ENCODE assay signal across 20 mouse cellular contexts in genomic region chr1:155058099-155059012, GRCm38 (mm10). TPM values are rescaled to one million over a fixed set of nuclear protein-coding genes. Genes with fewer than 3 reads are reported as not detected.
DNase-seq lines count a peak whose midpoint lies in the region; ATAC-seq and TF ChIP-seq lines count a peak whose summit lies in the region.
"Had no signal": no experiment of that assay in that cellular context is flagged by ENCODE, and none has a peak within 500 bp of the region (broad histone marks: within the 10 kb centered on the region; RNA-seq: fewer than 3 reads in every experiment).

No protein-coding gene starts in this region.

- H3K36me3 ChIP-seq in heart, embryonic 12.5 days, result no peaks in the 10 kb centered on the region
- no peaks in the 10 kb centered on the region for H3K36me3 ChIP-seq in kidney, postnatal 0 days (ENCODE audit: insufficient read depth, low read length)
- no peaks in the 10 kb centered on the region for H3K36me3 ChIP-seq in kidney, embryonic 15.5 days
- H3K36me3 ChIP-seq in CH12.LX (replicated peaks in 1 of 2; ENCODE audit: control insufficient read depth in 1 of 2, insufficient read depth in 1 of 2, low read length in 1 of 2), result no peaks in the 10 kb centered on the region
- H3K36me3 ChIP-seq: embryonic facial prominence, embryonic 12.5 days; G1E; limb, embryonic 12.5 days; neural tube, embryonic 13.5 days had no signal

- 0 out of 2 replicates have a peak, but pooled peaks cover 4% of the 10 kb centered on the region for H3K27me3 ChIP-seq in heart, embryonic 12.5 days (replicated peaks)
- no peaks in the 10 kb centered on the region for H3K27me3 ChIP-seq in kidney, postnatal 0 days (ENCODE audit: insufficient read depth, low read length)
- H3K27me3 ChIP-seq in kidney, embryonic 15.5 days, result 0 out of 2 replicates have a peak, but pooled peaks cover 3% of the 10 kb centered on the region
- no peaks in the 10 kb centered on the region for H3K27me3 ChIP-seq in CH12.LX (replicated peaks)
- H3K27me3 ChIP-seq: neural tube, embryonic 13.5 days had no signal

- no peak for TF ChIP-seq RAD21 in CH12.LX (IDR thresholded peaks at IDR 0.05; ENCODE audit: low read depth, low read length)

- peaks cover 55% of the 10 kb centered on the region for H3K4me1 ChIP-seq in heart, embryonic 12.5 days (replicated peaks)
- 0 out of 2 replicates have a peak, but pooled peaks cover 3% of the 10 kb centered on the region for H3K4me1 ChIP-seq in kidney, postnatal 0 days (replicated peaks; ENCODE audit: insufficient read depth, low read length)
- H3K4me1 ChIP-seq in kidney, embryonic 15.5 days, result peaks cover 44% of the 10 kb centered on the region
- peaks cover 63 to 91% of the 10 kb centered on the region in 2 experiments for H3K4me1 ChIP-seq in CH12.LX (ENCODE audit: control insufficient read depth in 1 of 2, insufficient read depth in 2 of 2)
- peaks cover 25% of the 10 kb centered on the region for H3K4me1 ChIP-seq in olfactory bulb, adult 2 months (ENCODE audit: control insufficient read depth, insufficient read depth, low read length)

- dilution Hi-C loops in CH12.LX (cut with MboI; ENCODE audit: extremely low pct_ligation_motif_present, extremely low pct_unique_long_range_greater_than_20kb, low sequenced_read_pairs), result no loop called here

- no peaks in the 10 kb centered on the region for H3K79me2 ChIP-seq in CH12.LX (replicated peaks; ENCODE audit: control insufficient read depth, extremely low read depth, insufficient read depth, poor library complexity, severe bottlenecking)

- DNase-seq in heart, postnatal 4 days, result no peak
- DNase-seq in kidney, postnatal 0 days (ENCODE audit: low spot score), result no peak
- DNase-seq in CH12.LX (ENCODE audit: extremely low read depth), result no peak
- no peak for DNase-seq in right cerebral cortex, postnatal 36 days (ENCODE audit: low spot score in 2 of 2)
- DNase-seq: adrenal gland, postnatal 36 days; cerebellum, adult 9-10 months; kidney, postnatal 10 days; lung, postnatal 14 days; right cerebral cortex, postnatal 14 days; thymus, postnatal 4 days had no signal

- no peak overlapping the region for H3K4me3 ChIP-seq in heart, embryonic 12.5 days
- H3K4me3 ChIP-seq in kidney, postnatal 0 days (replicated peaks; ENCODE audit: low read depth, low read length), result no peak overlapping the region
- H3K4me3 ChIP-seq in kidney, embryonic 15.5 days (replicated peaks), result no peak overlapping the region
- H3K4me3 ChIP-seq in CH12.LX (replicated peaks in 1 of 3; ENCODE audit: low read depth in 2 of 3, low read length in 2 of 3, poor library complexity in 1 of 3), result no peak overlapping the region
- H3K4me3 ChIP-seq in olfactory bulb, adult 2 months (ENCODE audit: insufficient read depth, low read depth, low read length), result no peak overlapping the region
- H3K4me3 ChIP-seq: embryonic facial prominence, embryonic 12.5 days; layer of hippocampus, adult 2 months; limb, embryonic 12.5 days; neural tube, embryonic 13.5 days had no signal

- no peaks in the 10 kb centered on the region for H3K9me3 ChIP-seq in heart, embryonic 12.5 days (replicated peaks)
- H3K9me3 ChIP-seq in kidney, postnatal 0 days (replicated peaks; ENCODE audit: low read length), result no peaks in the 10 kb centered on the region
- H3K9me3 ChIP-seq in kidney, embryonic 15.5 days (replicated peaks), result no peaks in the 10 kb centered on the region
- H3K9me3 ChIP-seq in CH12.LX (replicated peaks; ENCODE audit: low read length), result no peaks in the 10 kb centered on the region
- H3K9me3 ChIP-seq: embryonic facial prominence, embryonic 12.5 days; G1E; limb, embryonic 12.5 days; neural tube, embryonic 13.5 days had no signal

- in situ Hi-C loops in CH12.LX (cut with MboI; ENCODE audit: low pct_ligation_motif_present, low pct_unique_long_range_greater_than_20kb, low sequenced_read_pairs), result no loop called here

- H3K4me2 ChIP-seq in heart, embryonic 12.5 days, result no peak overlapping the region
- H3K4me2 ChIP-seq in kidney, postnatal 0 days (ENCODE audit: low read length), result no peak overlapping the region
- no peak overlapping the region for H3K4me2 ChIP-seq in kidney, embryonic 15.5 days
- peak overlapping the region; percentile 60; the same call in 1 of the 2 replicates for H3K4me2 ChIP-seq in CH12.LX (ENCODE audit: insufficient read depth, low read depth, poor library complexity, severe bottlenecking)
- H3K4me2 ChIP-seq: embryonic facial prominence, embryonic 12.5 days; limb, embryonic 12.5 days; neural tube, embryonic 13.5 days had no signal

- 66% methylated on average over 6 of the region's 6 CpGs for WGBS in heart, embryonic 12.5 days
- 64% methylated on average over 6 of the region's 6 CpGs for WGBS in kidney, postnatal 0 days
- 67% methylated on average over 6 of the region's 6 CpGs for WGBS in kidney, embryonic 15.5 days
- WGBS in olfactory bulb, adult 2 months, result 76% methylated on average over 6 of the region's 6 CpGs

- TF ChIP-seq CTCF in kidney, postnatal 0 days (IDR thresholded peaks at IDR 0.05; ENCODE audit: low read depth), result no peak
- no peak for TF ChIP-seq CTCF in CH12.LX (conservative IDR thresholded peaks at IDR 0.05 in 1 of 2, IDR thresholded peaks at IDR 0.05 in 1 of 2; ENCODE audit: low read depth in 2 of 2, low read length in 2 of 2)
- no peak for TF ChIP-seq CTCF in olfactory bulb, adult 2 months (IDR thresholded peaks at IDR 0.05; ENCODE audit: insufficient read depth, low read depth, low read length)

- ATAC-seq in heart, embryonic 12.5 days (ENCODE audit: insufficient number of reproducible peaks, low FRiP score), result no peak
- no peak for ATAC-seq in kidney, postnatal 0 days (replicated peaks; ENCODE audit: low FRiP score, low read depth)
- ATAC-seq in kidney, embryonic 15.5 days (replicated peaks; ENCODE audit: low FRiP score), result no peak
- ATAC-seq: forebrain, embryonic 16.5 days had no signal

- 0 out of 2 replicates have a peak, but pooled peaks have one; percentile 2 for TF ChIP-seq EP300 in CH12.LX (IDR thresholded peaks at IDR 0.05; ENCODE audit: low read length)

- no peak for TF ChIP-seq POLR2A in CH12.LX (IDR thresholded peaks at IDR 0.05; ENCODE audit: low read depth, low read length)
- no peak for TF ChIP-seq POLR2A in olfactory bulb, adult 2 months (IDR thresholded peaks at IDR 0.05; ENCODE audit: insufficient read depth, low read depth, low read length)

- H3K9ac ChIP-seq in heart, embryonic 12.5 days, result peak overlapping the region; percentile 43; the same call in 1 of the 2 replicates
- H3K9ac ChIP-seq in kidney, postnatal 0 days (ENCODE audit: low read depth, low read length), result no peak overlapping the region
- H3K9ac ChIP-seq in kidney, embryonic 15.5 days, result no peak overlapping the region
- peak overlapping the region; percentile 32 for H3K9ac ChIP-seq in CH12.LX (ENCODE audit: insufficient read depth, low read depth)
- H3K9ac ChIP-seq: embryonic facial prominence, embryonic 12.5 days; limb, embryonic 12.5 days; liver, embryonic 14.5 days; neural tube, embryonic 13.5 days had no signal

- H3K27ac ChIP-seq in heart, embryonic 12.5 days (ENCODE audit: poor library complexity, severe bottlenecking), result peak overlapping the region; percentile 81
- peak overlapping the region; percentile 10; the same call in 1 of the 2 replicates for H3K27ac ChIP-seq in kidney, postnatal 0 days
- no peak overlapping the region; the same call in 1 of the 2 replicates for H3K27ac ChIP-seq in kidney, embryonic 15.5 days
- H3K27ac ChIP-seq in CH12.LX (ENCODE audit: insufficient read depth, low read depth), result no peak overlapping the region
- H3K27ac ChIP-seq in olfactory bulb, adult 2 months (ENCODE audit: insufficient read depth, low read depth, low read length), result peak overlapping the region; percentile 23; the same call in 1 of the 2 replicates
- H3K27ac ChIP-seq: embryonic facial prominence, embryonic 12.5 days; limb, embryonic 12.5 days; liver, embryonic 14.5 days; neural tube, embryonic 13.5 days had no signal

TF ChIP-seq in CH12.LX, 34 proteins besides CTCF, POLR2A, EP300 and RAD21:
- TF ChIP-seq NELFE (IDR thresholded peaks at IDR 0.05; ENCODE audit: low read depth, low read length) (no peak), ZMIZ1 (IDR thresholded peaks at IDR 0.05; ENCODE audit: low read depth, low read length) (no peak), CHD1 (IDR thresholded peaks at IDR 0.05; ENCODE audit: low read depth, low read length) (no peak), USF2 (conservative IDR thresholded peaks at IDR 0.05; ENCODE audit: low read depth, low read length) (no peak), E2F4 (IDR thresholded peaks at IDR 0.05; ENCODE audit: insufficient replicate concordance, low read depth, low read length) (no peak), JUND (conservative IDR thresholded peaks at IDR 0.05; ENCODE audit: low read depth, low read length) (no peak), MAX (IDR thresholded peaks at IDR 0.05; ENCODE audit: low read length) (no peak), ELF1 (IDR thresholded peaks at IDR 0.05; ENCODE audit: low read depth, low read length) (0 out of 2 replicates have a peak, but pooled peaks have one; percentile 13)

RNA-seq across cellular contexts. Expression of gene Ier5, which starts 41.1 kb away (rescaled TPM):
- polyA plus RNA-seq in heart, embryonic 12.5 days (2016; fragmentation: Nextera tagmentation; extraction: Ambion mirVana), result 8.9 and 10.9 TPM in 2 replicates
- total RNA-seq in heart, postnatal 4 days (2021), result 10 to 100 TPM; 26.1 to 26.6 TPM
- 8.0 and 11.4 TPM in 2 replicates for polyA plus RNA-seq in kidney, postnatal 0 days (2015; fragmentation: Nextera tagmentation; extraction: Ambion mirVana)
- 7.5 and 7.6 TPM in 2 replicates for polyA plus RNA-seq in kidney, embryonic 15.5 days (2015; fragmentation: Nextera tagmentation; extraction: Ambion mirVana)
- total RNA-seq in CH12.LX (2012; rRNA removed), result 53.0 and 59.3 TPM in 2 replicates
- total RNA-seq in CH12.LX (2014; rRNA removed), result 47.7 and 54.2 TPM in 2 replicates
- polyA plus RNA-seq in CH12.LX (2012; ENCODE audit: insufficient read length, low read depth), result 58.8 and 59.7 TPM in 2 replicates
- polyA plus RNA-seq in olfactory bulb, adult 2 months (2012; ENCODE audit: insufficient read depth, insufficient read length, low replicate concordance, missing spikeins), result not detected in 2 replicates

Comparison
In these comparisons a context has a peak if more than half of its experiments do, and no peak if none do; other contexts are left out.
1. H3K27ac ChIP-seq: peak in heart, embryonic 12.5 days (single experiment), kidney, postnatal 0 days (single experiment) and olfactory bulb, adult 2 months (single experiment); none in kidney, embryonic 15.5 days (single experiment) and CH12.LX (single experiment).
2. H3K9ac ChIP-seq: peak in heart, embryonic 12.5 days (single experiment) and CH12.LX (single experiment); none in kidney, postnatal 0 days (single experiment) and kidney, embryonic 15.5 days (single experiment).